Mouse (Mus musculus): ENCODE results near the gene Krt75. TPM values are rescaled to one million over a fixed set of nuclear protein-coding genes. Genes with fewer than 3 reads are reported as not detected.

Krt75 gene
- total and polyA plus RNA-seq, 2 experiments from 2014 or later: not detected

DNA sequence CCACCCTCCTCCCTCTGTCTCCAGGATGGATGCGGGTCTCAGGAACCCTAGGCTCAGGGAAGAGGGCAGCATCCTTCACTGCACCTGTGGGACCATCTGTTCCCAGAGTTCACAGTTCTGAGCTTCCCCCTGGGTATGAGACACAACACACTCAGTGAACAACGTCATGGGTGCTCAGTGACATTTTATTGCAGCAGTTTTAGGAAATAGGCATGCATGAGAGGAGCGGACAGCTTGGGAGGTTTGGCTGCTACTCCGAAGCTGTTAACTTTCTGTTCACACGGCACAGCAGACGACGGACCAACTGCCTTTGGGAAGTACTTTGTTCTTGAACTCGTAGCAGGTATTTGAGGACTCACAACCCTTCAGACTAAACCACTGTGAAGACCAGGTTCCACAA, 21.5 kb downstream of the Krt75 start:
- Histone ChIP-seq H3K27me3 (ENCODE audit: control insufficient read depth, insufficient read depth, low read length) (peaks cover 38% of the 10 kb centered on the region), H3K36me3 (replicated peaks; ENCODE audit: control insufficient read depth, insufficient read depth, low read length) (no peaks in the 10 kb centered on the region), H3K4me2 (ENCODE audit: low read depth, low read length) (no peak overlapping the region), H3K4me1 (ENCODE audit: control insufficient read depth, insufficient read depth) (no peaks in the 10 kb centered on the region), H3K27ac (ENCODE audit: low read depth) (no peak overlapping the region), H3K9me3 (replicated peaks; ENCODE audit: control insufficient read depth, low read length) (no peaks in the 10 kb centered on the region), H3K4me3 (ENCODE audit: low read depth, low read length) (no peak overlapping the region), H3K9ac (replicated peaks; ENCODE audit: low read depth, low read length) (no peak overlapping the region)
- ATAC-seq (ENCODE audit: insufficient read depth, low read depth): no peak
- 77% methylated on average over 8 of the region's 8 CpGs for WGBS
- TF ChIP-seq EP300 (IDR thresholded peaks at IDR 0.05; ENCODE audit: low read depth): no peak
- TF ChIP-seq CTCF (IDR thresholded peaks at IDR 0.05; ENCODE audit: low read depth): no peak
- no peak for DNase-seq (ENCODE audit: low spot score)

DNA sequence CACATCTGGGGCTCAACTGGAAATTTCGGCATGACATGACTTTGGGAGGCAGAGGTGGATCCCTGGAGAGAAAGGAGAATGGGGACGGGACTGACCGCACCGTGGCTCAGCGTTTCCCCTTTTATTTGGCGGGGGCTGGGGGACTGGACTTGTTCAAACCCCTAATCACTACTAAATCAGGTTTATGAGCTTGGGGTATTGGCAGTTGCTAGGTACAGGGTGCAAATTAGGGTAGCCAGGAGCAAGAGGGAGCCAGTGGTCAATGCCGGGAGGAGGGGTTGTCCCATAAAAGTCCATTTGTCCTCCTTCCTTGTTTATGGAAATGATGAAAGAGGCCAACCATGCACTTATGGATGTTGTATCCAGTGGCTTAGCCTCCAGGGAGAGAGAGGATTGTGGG, 23.1 kb downstream of the Krt75 start, which contains the start of gene Krt82:
Gene Krt82, minus strand, starts transcription at position 101 of the 400 bp plus-strand sequence.
- WGBS: 81% methylated on average over 7 of the region's 7 CpGs
- no peak for DNase-seq (ENCODE audit: low spot score)
- no peak within 1 kb of the TSS for H3K4me3 ChIP-seq (ENCODE audit: low read depth, low read length)
- H3K9ac ChIP-seq (replicated peaks; ENCODE audit: low read depth, low read length): no peak within 1 kb of the TSS
- H3K4me1 ChIP-seq (ENCODE audit: control insufficient read depth, insufficient read depth): no peaks in the 10 kb centered on the region
- no peaks in the 10 kb centered on the region for H3K9me3 ChIP-seq (replicated peaks; ENCODE audit: control insufficient read depth, low read length)
- ATAC-seq (ENCODE audit: insufficient read depth, low read depth): no peak
- no peak within 1 kb of the TSS for H3K4me2 ChIP-seq (ENCODE audit: low read depth, low read length)
- no peak for TF ChIP-seq EP300 (IDR thresholded peaks at IDR 0.05; ENCODE audit: low read depth)
- H3K27ac ChIP-seq (ENCODE audit: low read depth): no peak within 1 kb of the TSS
- peaks cover 38% of the 10 kb centered on the region for H3K27me3 ChIP-seq (ENCODE audit: control insufficient read depth, insufficient read depth, low read length)
- H3K36me3 ChIP-seq (replicated peaks; ENCODE audit: control insufficient read depth, insufficient read depth, low read length): no peaks in the 10 kb centered on the region

DNA sequence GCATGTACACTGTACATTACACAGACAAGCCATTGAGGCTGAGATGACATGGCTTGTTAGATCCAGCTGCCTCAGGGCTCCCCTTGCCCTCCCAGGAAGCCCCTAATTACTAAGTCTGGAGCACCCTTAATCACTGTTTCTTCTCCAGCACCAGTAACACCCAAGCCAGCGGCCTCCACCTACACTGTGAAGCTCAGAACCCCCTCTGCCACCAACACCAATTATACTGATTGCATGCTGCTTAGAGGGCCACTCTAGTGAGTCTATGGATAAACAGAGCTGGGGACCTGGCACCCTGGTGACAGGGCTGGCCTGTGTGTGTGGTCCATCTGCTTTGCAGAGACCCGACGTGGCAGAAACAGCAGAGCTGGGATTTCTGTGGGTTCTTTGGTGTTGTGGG, 29.2 kb downstream of the Krt75 start:
- H3K4me1 ChIP-seq (ENCODE audit: control insufficient read depth, insufficient read depth): no peaks in the 10 kb centered on the region
- 44% methylated on average over 3 of the region's 3 CpGs for WGBS
- H3K36me3 ChIP-seq (replicated peaks; ENCODE audit: control insufficient read depth, insufficient read depth, low read length): no peaks in the 10 kb centered on the region
- ATAC-seq (ENCODE audit: insufficient read depth, low read depth) (no peak), DNase-seq (ENCODE audit: low spot score) (no peak)
- no peaks in the 10 kb centered on the region for H3K9me3 ChIP-seq (replicated peaks; ENCODE audit: control insufficient read depth, low read length)
- no peak overlapping the region for H3K27ac ChIP-seq (ENCODE audit: low read depth)
- H3K9ac ChIP-seq (replicated peaks; ENCODE audit: low read depth, low read length): no peak overlapping the region
- H3K27me3 ChIP-seq (ENCODE audit: control insufficient read depth, insufficient read depth, low read length): 0 out of 2 replicates have a peak, but pooled peaks cover 11% of the 10 kb centered on the region
- no peak overlapping the region for H3K4me2 ChIP-seq (ENCODE audit: low read depth, low read length)
- TF ChIP-seq EP300 (IDR thresholded peaks at IDR 0.05; ENCODE audit: low read depth) (no peak), CTCF (IDR thresholded peaks at IDR 0.05; ENCODE audit: low read depth) (no peak)
- no peak overlapping the region for H3K4me3 ChIP-seq (ENCODE audit: low read depth, low read length)

DNA sequence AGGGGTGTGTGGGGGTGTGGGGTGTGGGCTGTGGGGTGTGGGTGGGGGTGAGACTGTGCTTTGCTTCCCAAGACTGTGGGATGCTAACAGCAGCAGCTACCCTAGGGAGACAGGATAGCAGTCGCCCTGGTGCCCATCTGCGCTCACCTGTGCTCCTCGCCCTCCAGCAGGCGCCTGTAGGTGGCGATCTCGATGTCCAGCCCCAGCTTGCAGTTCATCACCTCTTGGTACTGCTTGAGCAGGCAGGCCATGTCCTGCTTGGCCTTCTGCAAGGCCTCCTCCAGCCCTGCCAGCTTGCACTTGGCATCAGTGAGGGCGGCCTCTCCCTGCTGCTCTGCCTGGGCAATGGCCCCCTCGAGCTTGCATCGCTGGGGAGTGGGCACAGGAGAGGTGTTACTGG, 31.2 kb downstream of the Krt75 start:
- TF ChIP-seq CTCF (IDR thresholded peaks at IDR 0.05; ENCODE audit: low read depth) (no peak), EP300 (IDR thresholded peaks at IDR 0.05; ENCODE audit: low read depth) (no peak)
- H3K9ac ChIP-seq (replicated peaks; ENCODE audit: low read depth, low read length): no peak overlapping the region
- no peaks in the 10 kb centered on the region for H3K36me3 ChIP-seq (replicated peaks; ENCODE audit: control insufficient read depth, insufficient read depth, low read length)
- WGBS: 54% methylated on average over 9 of the region's 9 CpGs
- no peaks in the 10 kb centered on the region for H3K4me1 ChIP-seq (ENCODE audit: control insufficient read depth, insufficient read depth)
- 0 out of 2 replicates have a peak, but pooled peaks cover 3% of the 10 kb centered on the region for H3K27me3 ChIP-seq (ENCODE audit: control insufficient read depth, insufficient read depth, low read length)
- ATAC-seq (ENCODE audit: insufficient read depth, low read depth) (no peak), DNase-seq (ENCODE audit: low spot score) (no peak)
- H3K4me2 ChIP-seq (ENCODE audit: low read depth, low read length): no peak overlapping the region
- no peak overlapping the region for H3K4me3 ChIP-seq (ENCODE audit: low read depth, low read length)
- no peaks in the 10 kb centered on the region for H3K9me3 ChIP-seq (replicated peaks; ENCODE audit: control insufficient read depth, low read length)
- no peak overlapping the region for H3K27ac ChIP-seq (ENCODE audit: low read depth)

DNA sequence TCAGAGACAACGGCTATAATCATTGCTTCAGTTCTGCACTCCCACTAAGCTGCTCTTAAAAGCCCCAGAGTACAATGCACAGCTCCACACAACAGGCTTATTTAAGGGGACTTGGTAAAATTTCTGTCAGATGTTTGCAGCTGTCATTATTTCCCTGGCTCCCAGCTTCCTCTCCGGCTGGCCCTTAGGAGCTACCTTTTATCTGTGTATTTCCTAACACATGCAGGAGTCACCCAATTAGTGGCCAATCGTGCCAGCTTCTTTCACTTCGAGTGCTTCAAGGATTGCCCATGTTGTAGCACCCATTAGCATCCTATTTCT, 35.2 kb downstream of the Krt75 start:
- no peak overlapping the region for H3K9ac ChIP-seq (replicated peaks; ENCODE audit: low read depth, low read length)
- no peaks in the 10 kb centered on the region for H3K4me1 ChIP-seq (ENCODE audit: control insufficient read depth, insufficient read depth)
- H3K27ac ChIP-seq (ENCODE audit: low read depth): no peak overlapping the region
- DNase-seq (ENCODE audit: low spot score): no peak
- 58% methylated on average over 4 of the region's 4 CpGs for WGBS
- TF ChIP-seq CTCF (IDR thresholded peaks at IDR 0.05; ENCODE audit: low read depth) (no peak), EP300 (IDR thresholded peaks at IDR 0.05; ENCODE audit: low read depth) (no peak)
- no peaks in the 10 kb centered on the region for H3K9me3 ChIP-seq (replicated peaks; ENCODE audit: control insufficient read depth, low read length)
- no peak overlapping the region for H3K4me2 ChIP-seq (ENCODE audit: low read depth, low read length)
- no peak overlapping the region for H3K4me3 ChIP-seq (ENCODE audit: low read depth, low read length)
- no peaks in the 10 kb centered on the region for H3K27me3 ChIP-seq (ENCODE audit: control insufficient read depth, insufficient read depth, low read length)
- ATAC-seq (ENCODE audit: insufficient read depth, low read depth): no peak
- no peaks in the 10 kb centered on the region for H3K36me3 ChIP-seq (replicated peaks; ENCODE audit: control insufficient read depth, insufficient read depth, low read length)

DNA sequence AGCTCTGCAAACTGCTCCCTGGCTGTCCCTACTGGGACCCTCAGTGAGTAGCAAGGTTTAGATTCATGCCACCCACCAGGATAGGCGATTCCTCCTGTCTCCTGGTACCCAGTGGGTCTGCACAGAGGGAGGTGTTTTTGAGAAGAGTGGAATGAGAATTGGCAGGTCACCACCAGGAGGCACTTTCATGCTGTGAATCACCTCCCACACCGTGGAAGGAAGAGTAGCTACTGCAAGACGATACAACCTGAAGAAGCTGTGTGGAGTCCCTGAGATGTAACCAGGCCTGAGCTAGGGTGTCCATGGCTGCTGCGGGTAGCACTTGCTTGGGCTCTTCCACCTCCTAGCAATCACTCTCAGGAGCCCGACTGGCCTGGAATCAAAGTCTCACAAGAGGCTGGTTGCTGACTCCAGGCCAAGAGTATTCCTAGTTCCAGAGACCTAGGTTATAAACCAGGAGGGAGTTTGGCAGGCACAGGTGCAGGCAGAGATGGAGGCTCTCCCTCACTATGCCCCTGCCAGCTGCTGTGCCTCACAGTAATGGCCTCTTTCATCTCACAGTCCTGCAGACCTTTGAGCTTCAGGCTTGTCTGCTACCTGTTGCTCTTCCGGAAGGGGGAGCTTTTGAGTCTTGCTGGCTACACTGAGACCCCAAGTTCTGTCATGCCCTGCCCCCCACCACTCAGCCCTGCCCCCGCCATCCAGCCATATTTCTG, 35.7 kb downstream of the Krt75 start:
- TF ChIP-seq EP300 (IDR thresholded peaks at IDR 0.05; ENCODE audit: low read depth) (no peak), CTCF (IDR thresholded peaks at IDR 0.05; ENCODE audit: low read depth) (0 out of 2 replicates have a peak, but pooled peaks have one; percentile 2)
- no peaks in the 10 kb centered on the region for H3K27me3 ChIP-seq (ENCODE audit: control insufficient read depth, insufficient read depth, low read length)
- ATAC-seq (ENCODE audit: insufficient read depth, low read depth): no peak

More for the DNA sequence above, 35.7 kb downstream of the Krt75 start:
- WGBS: 30% methylated on average over 7 of the region's 7 CpGs
- H3K4me1 ChIP-seq (ENCODE audit: control insufficient read depth, insufficient read depth): no peaks in the 10 kb centered on the region
- no peaks in the 10 kb centered on the region for H3K36me3 ChIP-seq (replicated peaks; ENCODE audit: control insufficient read depth, insufficient read depth, low read length)
- DNase-seq (ENCODE audit: low spot score): no peak
- no peak overlapping the region for H3K4me3 ChIP-seq (ENCODE audit: low read depth, low read length)
- H3K4me2 ChIP-seq (ENCODE audit: low read depth, low read length): no peak overlapping the region
- H3K27ac ChIP-seq (ENCODE audit: low read depth): no peak overlapping the region
- H3K9me3 ChIP-seq (replicated peaks; ENCODE audit: control insufficient read depth, low read length): no peaks in the 10 kb centered on the region
- no peak overlapping the region for H3K9ac ChIP-seq (replicated peaks; ENCODE audit: low read depth, low read length)

Data from heart, postnatal 0 days (tissue).